Mouse (Mus musculus) kidney, embryonic 16.5 days (tissue): ENCODE data around the gene Fam76a. TPM values are rescaled to one million over a fixed set of nuclear protein-coding genes. Genes with fewer than 3 reads are reported as not detected.
A peak's percentile ranks its signal among the peaks of the same experiment; 100 is the strongest.

Experiments used
- ATAC-seq: fragments of 200-750 bp; cut with Nextera tagmentation; 2 replicates; pipeline ENCODE4 v1.8.0; 2017; ENCODE audit warnings: moderate TSS enrichment; ENCODE audit not compliant: low FRiP score, low TSS enrichment
- H3K27ac ChIP-seq: fragments of 300-500 bp; sonication (generic); 2 replicates; pipeline ENCODE4 v1.5.1; 2014; ENCODE audit warnings: low read length
- H3K27me3 ChIP-seq: fragments of 300-500 bp; sonication (generic); 2 replicates; pipeline ENCODE4 v1.6.1; 2014; ENCODE audit warnings: low read length, control low read depth, mixed read lengths; ENCODE audit not compliant: insufficient read depth
- H3K36me3 ChIP-seq: fragments of 300-500 bp; sonication (generic); 2 replicates; pipeline ENCODE4 v1.6.1; 2014; ENCODE audit warnings: low read length, control low read depth, mixed read lengths; ENCODE audit not compliant: insufficient read depth
- H3K4me1 ChIP-seq: fragments of 300-500 bp; sonication (generic); 2 replicates; pipeline ENCODE4 v1.6.1; 2014; ENCODE audit warnings: low read length, control low read depth, mixed read lengths; ENCODE audit not compliant: insufficient read depth
- H3K4me2 ChIP-seq: fragments of 300-500 bp; sonication (generic); replicated peaks from 2 replicates; pipeline ENCODE4 v1.6.1; 2014; ENCODE audit warnings: low read depth, low read length
- H3K4me3 ChIP-seq: fragments of 300-500 bp; sonication (generic); 2 replicates; pipeline ENCODE4 v1.5.1; 2014; ENCODE audit warnings: mild to moderate bottlenecking, low read length
- H3K9ac ChIP-seq: fragments of 300-500 bp; sonication (generic); replicated peaks from 2 replicates; pipeline ENCODE4 v1.6.1; 2014; ENCODE audit warnings: low read length
- H3K9me3 ChIP-seq: fragments of 300-500 bp; sonication (generic); 2 replicates; pipeline ENCODE4 v1.6.1; 2016; ENCODE audit warnings: low read length, control low read depth
- WGBS: fragments of 180-500 bp; shearing (Covaris S2); extraction: QIAGEN DNeasy Blood & Tissue Kit; methylation state at CpG from one replicate; pipeline ENCODE4 v1.1.7; 2014; 5-methylcytosine and 5-hydroxymethylcytosine counted together
- polyA plus RNA-seq: library from polyadenylated mRNA; unstranded; fragments of >200 nt; fragmentation: Nextera tagmentation; extraction: Ambion mirVana; gene quantifications from 2 replicates; pipeline ENCODE4 v1.2.1, GENCODE M21; 2015

Fam76a gene
- polyA plus RNA-seq, 1 experiment from 2014 or later, result 37.7 TPM

DNA sequence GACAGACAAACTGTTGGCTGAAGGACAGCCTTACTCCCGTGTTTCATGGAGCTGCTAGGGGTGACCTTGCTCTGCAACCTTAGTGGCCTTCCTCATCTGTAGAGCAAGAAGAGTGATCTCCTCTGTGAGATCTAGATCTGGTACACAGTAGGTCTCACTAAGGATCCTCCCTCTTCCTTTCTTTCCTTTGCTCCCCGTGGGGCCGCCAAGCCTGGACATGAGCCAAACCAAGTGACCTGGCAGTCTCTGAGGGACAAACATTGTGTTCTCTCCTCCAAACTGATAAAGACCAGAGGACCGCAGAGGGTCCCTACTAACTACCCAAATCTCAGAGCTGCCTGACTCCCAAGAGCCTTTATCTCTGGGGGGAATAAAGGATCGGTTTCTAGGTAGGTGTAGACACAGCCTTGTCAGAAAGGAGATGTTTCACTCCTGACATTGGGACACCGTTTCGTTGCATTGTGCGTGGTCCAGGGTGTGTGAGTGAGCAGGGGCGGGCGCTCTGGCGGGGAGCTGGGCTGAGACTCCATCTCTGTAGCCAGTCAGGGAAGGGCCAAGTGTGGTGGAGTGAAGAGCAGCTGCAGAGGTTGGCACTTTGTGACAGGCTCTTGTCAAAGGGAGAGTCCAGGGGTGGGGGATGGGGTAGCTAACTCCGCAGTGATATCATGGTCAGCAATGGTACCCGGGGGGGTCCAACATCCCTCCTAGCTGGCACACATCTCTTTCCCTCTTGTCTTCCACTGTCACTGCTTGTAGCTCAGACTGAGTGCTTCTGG is 38.7 kb upstream of the Fam76a start:
- peaks cover 29% of the 10 kb centered on the region for H3K4me1 ChIP-seq
- no peaks in the 10 kb centered on the region for H3K9me3 ChIP-seq
- 61% methylated on average over 13 of the region's 13 CpGs for WGBS
- peak overlapping the region; percentile 44; the same call in 1 of the 2 replicates for H3K9ac ChIP-seq
- H3K27me3 ChIP-seq, result no peaks in the 10 kb centered on the region
- peak overlapping the region; percentile 3; the same call in 1 of the 2 replicates for H3K27ac ChIP-seq
- ATAC-seq, result no peak
- no peak overlapping the region for H3K4me3 ChIP-seq
- H3K36me3 ChIP-seq, result no peaks in the 10 kb centered on the region
- H3K4me2 ChIP-seq, result no peak overlapping the region

- Histone ChIP-seq H3K27me3 (no peaks in the 10 kb centered on the region), H3K36me3 (no peaks in the 10 kb centered on the region), H3K9ac (peak overlapping the region; percentile 44; the same call in 1 of the 2 replicates), H3K4me1 (peaks cover 31% of the 10 kb centered on the region), H3K4me3 (no peak overlapping the region), H3K9me3 (no peaks in the 10 kb centered on the region), H3K27ac (peak overlapping the region; percentile 3; the same call in 1 of the 2 replicates), H3K4me2 (no peak overlapping the region)
- ATAC-seq, result no peak
- 56% methylated on average over 5 of the region's 5 CpGs for WGBS
Measured at GRCm38 (mm10) chr4:132960313-132960712, 38.0 kb upstream of the Fam76a start.

GRCm38 (mm10) chr4:132959679-132960045 is 37.3 kb upstream of the Fam76a start:
- 52% methylated on average over 3 of the region's 3 CpGs for WGBS
- H3K4me2 ChIP-seq, result no peak overlapping the region
- H3K9ac ChIP-seq, result no peak overlapping the region
- no peaks in the 10 kb centered on the region for H3K36me3 ChIP-seq
- no peaks in the 10 kb centered on the region for H3K9me3 ChIP-seq
- peaks cover 36% of the 10 kb centered on the region for H3K4me1 ChIP-seq
- H3K27me3 ChIP-seq, result no peaks in the 10 kb centered on the region
- H3K4me3 ChIP-seq, result no peak overlapping the region
- ATAC-seq, result no peak
- peak overlapping the region; percentile 90; the same call in 1 of the 2 replicates for H3K27ac ChIP-seq

DNA sequence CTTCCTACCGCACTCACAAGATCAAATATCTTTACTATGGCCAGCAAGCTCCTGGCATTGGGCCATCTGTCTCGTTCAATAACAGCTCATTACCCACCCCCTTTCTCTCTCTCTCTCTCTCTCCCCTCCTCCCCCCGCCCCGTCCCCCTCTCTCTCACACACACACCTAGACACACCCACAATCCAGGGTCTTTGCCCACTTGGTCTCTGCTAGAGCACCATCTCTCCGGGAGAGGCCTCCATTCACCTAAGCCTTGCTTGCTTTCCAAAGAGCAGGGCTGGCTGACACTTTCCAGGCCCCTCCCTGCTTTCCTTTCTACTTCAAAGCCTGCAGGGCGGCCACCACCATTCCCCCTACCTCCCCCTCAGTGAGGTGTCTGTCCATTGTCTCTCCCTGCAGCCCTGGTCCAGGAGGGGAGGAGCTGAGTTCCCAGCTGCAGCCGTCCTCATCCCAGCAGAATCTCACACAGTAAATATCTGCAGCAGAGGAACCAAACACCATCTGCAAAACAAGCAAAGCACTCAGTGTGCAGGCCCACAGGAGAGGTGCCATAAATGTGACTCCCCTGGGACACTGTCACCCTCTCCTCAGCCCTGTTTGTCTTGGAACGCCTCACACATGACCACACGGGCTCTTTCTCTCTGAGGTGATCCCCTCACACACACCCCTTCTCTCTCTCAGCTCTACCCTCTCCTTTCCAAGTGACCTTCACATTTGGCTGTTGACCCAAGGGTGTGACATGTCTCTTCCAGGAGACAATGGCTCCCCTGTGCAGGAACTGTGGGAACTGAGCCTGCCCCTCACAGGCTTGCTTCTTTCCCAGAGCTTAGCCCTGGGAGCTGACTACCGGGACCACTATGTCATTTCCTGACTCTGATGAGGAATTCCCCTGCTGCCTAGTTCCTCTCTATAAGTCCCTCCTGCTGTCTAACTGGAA is 36.7 kb upstream of the Fam76a start:
- peak; percentile 76 for ATAC-seq

GRCm38 (mm10) chr4:132955395-132955791 is 33.0 kb upstream of the Fam76a start:
- peaks cover 28% of the 10 kb centered on the region for H3K4me1 ChIP-seq
- WGBS, result 26% methylated on average over 2 of the region's 2 CpGs
- no peaks in the 10 kb centered on the region for H3K36me3 ChIP-seq
- ATAC-seq, result no peak
- H3K27ac ChIP-seq, result no peak overlapping the region
- H3K9me3 ChIP-seq, result no peaks in the 10 kb centered on the region
- no peak overlapping the region for H3K9ac ChIP-seq
- no peak overlapping the region for H3K4me2 ChIP-seq
- no peaks in the 10 kb centered on the region for H3K27me3 ChIP-seq
- no peak overlapping the region for H3K4me3 ChIP-seq

More for the DNA sequence above, 36.7 kb upstream of the Fam76a start:
- Histone ChIP-seq H3K27ac (peak overlapping the region; percentile 90), H3K4me3 (no peak overlapping the region), H3K9ac (peak overlapping the region; percentile 23; the same call in 1 of the 2 replicates), H3K27me3 (no peaks in the 10 kb centered on the region), H3K4me1 (peaks cover 36% of the 10 kb centered on the region), H3K9me3 (no peaks in the 10 kb centered on the region), H3K4me2 (0 out of 2 replicates have a peak overlapping the region, but pooled peaks have one; percentile 18), H3K36me3 (no peaks in the 10 kb centered on the region)
- WGBS, result 7% methylated on average over 9 of the region's 10 CpGs

DNA sequence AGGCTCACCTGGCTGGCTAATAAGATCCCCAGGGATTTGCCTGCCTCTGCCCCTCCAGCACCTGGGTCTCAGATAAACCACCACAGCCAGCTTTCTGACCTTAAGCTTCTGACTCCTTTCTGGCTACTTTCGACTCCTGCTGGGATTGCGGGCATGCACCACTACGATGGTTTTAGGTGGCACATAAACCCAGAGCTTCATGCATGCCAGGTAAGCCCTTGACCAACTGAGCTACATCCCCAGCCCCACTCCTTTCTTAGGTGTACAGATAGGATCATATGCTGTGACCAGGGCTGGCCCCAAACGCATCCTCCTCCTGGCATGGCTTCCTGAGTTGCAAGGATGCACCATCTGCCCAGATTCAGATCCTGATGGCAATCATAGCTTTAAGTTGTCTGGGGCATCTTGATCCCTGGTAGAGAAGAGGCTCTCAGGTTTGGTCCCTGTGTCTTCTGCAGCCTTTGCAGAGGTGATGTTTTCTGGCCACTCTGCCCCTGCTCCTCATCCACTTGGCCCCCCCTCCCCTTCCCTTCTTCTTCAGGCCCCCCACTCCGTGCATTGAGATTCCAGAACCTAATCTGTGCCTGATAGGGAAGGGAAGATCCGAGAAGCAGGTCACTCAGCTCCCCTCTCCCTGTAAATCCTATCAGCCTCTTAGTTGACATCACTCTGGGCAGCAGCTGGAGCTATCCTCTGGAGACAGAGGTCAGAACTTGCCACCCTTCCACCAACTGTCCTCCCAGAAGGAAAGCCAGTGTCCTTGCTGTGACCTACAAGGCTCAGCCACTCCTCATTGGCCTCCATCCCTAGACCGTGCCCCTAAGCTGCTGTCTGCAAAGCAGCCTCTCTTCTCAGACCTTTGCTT is 32.4 kb upstream of the Fam76a start:
- WGBS, result 59% methylated on average over 7 of the region's 7 CpGs
- Histone ChIP-seq H3K4me3 (no peak overlapping the region), H3K9ac (no peak overlapping the region), H3K27me3 (no peaks in the 10 kb centered on the region), H3K4me1 (peaks cover 24% of the 10 kb centered on the region), H3K36me3 (no peaks in the 10 kb centered on the region), H3K27ac (no peak overlapping the region), H3K9me3 (no peaks in the 10 kb centered on the region), H3K4me2 (no peak overlapping the region)
- no peak for ATAC-seq

DNA sequence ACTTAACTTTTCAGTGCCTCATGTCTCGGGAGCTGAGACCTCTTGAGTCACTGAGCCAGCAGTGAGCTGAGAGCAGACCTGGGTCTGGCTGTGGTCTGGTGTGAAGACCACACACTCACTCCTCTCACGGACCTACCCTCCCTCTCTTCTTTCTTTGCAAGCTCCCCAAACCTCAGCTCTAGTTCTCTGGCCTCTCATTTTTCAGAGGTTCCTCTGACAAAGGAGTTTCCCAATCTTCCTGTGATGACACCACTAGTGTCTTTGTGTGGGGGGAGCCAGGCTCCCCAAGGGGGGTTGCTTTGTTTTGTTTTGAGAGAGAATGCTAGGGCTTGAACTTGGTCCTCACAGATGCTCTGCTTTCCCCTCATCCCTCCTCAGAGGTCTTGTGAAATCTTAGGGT is 28.6 kb upstream of the Fam76a start:
- Histone ChIP-seq H3K27me3 (no peaks in the 10 kb centered on the region), H3K4me1 (peaks cover 20% of the 10 kb centered on the region), H3K27ac (no peak overlapping the region), H3K9ac (no peak overlapping the region), H3K4me2 (no peak overlapping the region), H3K36me3 (no peaks in the 10 kb centered on the region), H3K4me3 (no peak overlapping the region), H3K9me3 (no peaks in the 10 kb centered on the region)
- no peak for ATAC-seq
- 50% methylated on average over 2 of the region's 2 CpGs for WGBS

DNA sequence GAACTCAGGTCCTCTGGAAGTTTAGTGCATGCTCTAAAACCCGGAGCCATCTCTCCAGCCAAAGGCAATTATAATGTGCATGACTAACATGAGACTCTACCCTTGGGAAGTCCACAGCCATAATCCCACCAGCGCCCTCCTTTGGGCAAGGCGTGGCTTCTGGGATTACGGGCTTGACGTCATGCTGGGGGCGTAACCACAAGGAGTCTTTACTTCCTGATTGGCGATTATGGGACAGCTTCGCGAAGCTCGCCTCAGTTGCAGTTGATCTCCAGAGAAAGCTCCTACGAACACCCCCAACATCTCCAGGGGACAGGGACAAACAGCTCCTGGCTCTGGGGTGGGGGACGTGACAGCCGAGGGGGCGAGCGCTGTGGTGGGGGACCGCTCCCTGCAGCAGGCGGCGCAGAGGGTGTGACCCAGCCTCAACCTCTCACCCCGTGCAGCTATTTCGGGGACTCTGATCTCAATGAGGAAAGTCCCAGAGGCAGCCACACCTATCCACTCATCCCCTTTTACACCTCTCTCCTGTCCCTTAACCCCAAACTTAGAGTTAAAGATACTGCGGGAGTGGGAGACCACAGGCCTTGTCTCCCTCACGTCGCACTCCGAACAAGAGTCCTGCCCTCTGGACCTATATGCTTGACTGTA is 27.6 kb upstream of the Fam76a start:
- H3K27me3 ChIP-seq, result no peaks in the 10 kb centered on the region
- H3K4me1 ChIP-seq, result peaks cover 19% of the 10 kb centered on the region
- H3K27ac ChIP-seq, result no peak overlapping the region
- no peaks in the 10 kb centered on the region for H3K9me3 ChIP-seq
- ATAC-seq, result no peak
- peak overlapping the region; percentile 21 for H3K4me3 ChIP-seq
- H3K4me2 ChIP-seq, result peak overlapping the region; percentile 41
- no peaks in the 10 kb centered on the region for H3K36me3 ChIP-seq
- 35% methylated on average over 24 of the region's 24 CpGs for WGBS
- peak overlapping the region; percentile 42; the same call in 1 of the 2 replicates for H3K9ac ChIP-seq
